Mouse (Mus musculus) olfactory bulb, adult 2 months (tissue): ENCODE data around the gene Kank2.

ENCODE experiments used
- CTCF ChIP-seq: fragments of 200-500 bp; IDR thresholded peaks from 2 replicates; pipeline ENCODE4 v1.5.1; 2012; ENCODE audit warnings: low read depth, mild to moderate bottlenecking, low read length, moderate library complexity; ENCODE audit not compliant: insufficient read depth
- POLR2A ChIP-seq: fragments of 200-500 bp; IDR thresholded peaks from 2 replicates; pipeline ENCODE4 v1.6.1; 2012; ENCODE audit warnings: mild to moderate bottlenecking, low read depth, low read length, moderate library complexity; ENCODE audit not compliant: insufficient read depth

DNA sequence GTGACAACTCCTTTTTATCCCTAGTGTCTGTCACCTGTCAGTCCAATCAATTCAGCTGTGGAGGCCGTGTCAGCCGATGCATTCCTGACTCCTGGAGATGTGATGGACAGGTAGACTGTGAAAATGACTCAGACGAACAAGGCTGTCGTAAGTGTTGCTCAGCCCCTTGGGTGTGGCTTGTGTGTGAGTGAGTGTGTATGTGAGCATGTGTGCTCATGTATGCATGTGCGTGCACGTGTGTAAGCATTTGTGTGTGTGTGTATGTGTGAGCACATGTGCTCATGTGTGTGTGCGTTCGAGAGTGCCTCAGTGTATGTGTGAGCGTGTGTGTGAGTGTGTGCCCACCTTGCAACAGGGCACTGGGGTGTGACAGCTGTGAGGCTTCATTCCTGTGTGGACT is 66.3 kb downstream of the Kank2 start:
- TF ChIP-seq CTCF (no peak), POLR2A (no peak)
